Mouse (Mus musculus) hindbrain, embryonic 10.5 days (tissue): ENCODE measurements at regions not wholly inside any gene's neighbourhood (a gene's known extent, or its start where the extent isn't known, plus 50 kb on each side); places are given as distances from the start of the nearest gene placed in this dataset.

ENCODE experiments used
- DNase-seq: peaks from one replicate; pipeline ENCODE4 v3.0.0-alpha.2; 2017; ENCODE audit warnings: low spot score
- H3K27ac ChIP-seq: fragments of 300-500 bp; sonication (generic); 2 replicates; pipeline ENCODE4 v1.5.1; 2016; ENCODE audit warnings: mild to moderate bottlenecking, moderate library complexity
- H3K27me3 ChIP-seq: fragments of 300-500 bp; sonication (generic); 2 replicates; pipeline ENCODE4 v1.6.1; 2016; ENCODE audit warnings: mild to moderate bottlenecking; ENCODE audit not compliant: poor library complexity, insufficient read depth, severe bottlenecking
- H3K36me3 ChIP-seq: fragments of 300-500 bp; sonication (generic); 2 replicates; pipeline ENCODE4 v1.6.1; 2016; ENCODE audit warnings: mild to moderate bottlenecking, moderate library complexity
- H3K4me1 ChIP-seq: fragments of 300-500 bp; sonication (generic); replicated peaks from 2 replicates; pipeline ENCODE4 v1.6.1; 2016; ENCODE audit warnings: mild to moderate bottlenecking
- H3K4me3 ChIP-seq: fragments of 300-500 bp; sonication (generic); 2 replicates; pipeline ENCODE4 v1.5.1; 2016; ENCODE audit warnings: mild to moderate bottlenecking, moderate library complexity
- H3K9me3 ChIP-seq: fragments of 300-500 bp; sonication (generic); 2 replicates; pipeline ENCODE4 v1.6.1; 2016; ENCODE audit warnings: mild to moderate bottlenecking, moderate library complexity
- WGBS: fragments of 180-500 bp; shearing (Covaris S2); methylation state at CpG from one replicate; pipeline ENCODE4 v1.1.7; 2016; 5-methylcytosine and 5-hydroxymethylcytosine counted together

- no peaks in the 10 kb centered on the region for H3K9me3 ChIP-seq
- no peaks in the 10 kb centered on the region for H3K36me3 ChIP-seq
- H3K4me1 ChIP-seq: no peaks in the 10 kb centered on the region
- no peak overlapping the region for H3K4me3 ChIP-seq
- H3K27ac ChIP-seq: no peak overlapping the region
- no peaks in the 10 kb centered on the region for H3K27me3 ChIP-seq
- DNase-seq: no peak
These were observed 920.4 kb upstream of the Tenm4 start for GRCm38 (mm10) chr7:95250651-95251050.

GRCm38 (mm10) chr7:95253862-95254545 is 917.0 kb upstream of the Tenm4 start:
- no peaks in the 10 kb centered on the region for H3K36me3 ChIP-seq
- 89% methylated on average over 5 of the region's 5 CpGs for WGBS
- H3K4me3 ChIP-seq: no peak overlapping the region
- H3K9me3 ChIP-seq: no peaks in the 10 kb centered on the region
- no peaks in the 10 kb centered on the region for H3K4me1 ChIP-seq
- no peak for DNase-seq
- no peak overlapping the region for H3K27ac ChIP-seq
- no peaks in the 10 kb centered on the region for H3K27me3 ChIP-seq

- DNase-seq: no peak
- Histone ChIP-seq H3K27me3 (no peaks in the 10 kb centered on the region), H3K4me1 (no peaks in the 10 kb centered on the region), H3K36me3 (no peaks in the 10 kb centered on the region), H3K9me3 (no peaks in the 10 kb centered on the region), H3K4me3 (no peak overlapping the region), H3K27ac (no peak overlapping the region)
- whole genome bisulfite sequencing: 75% methylated on average over 3 of the region's 3 CpGs
These were observed 916.1 kb upstream of the Tenm4 start for GRCm38 (mm10) chr7:95254913-95255312.

GRCm38 (mm10) chr7:95255699-95256098 is 915.3 kb upstream of the Tenm4 start:
- no peaks in the 10 kb centered on the region for H3K4me1 ChIP-seq
- H3K4me3 ChIP-seq: no peak overlapping the region
- H3K36me3 ChIP-seq: no peaks in the 10 kb centered on the region
- H3K27me3 ChIP-seq: no peaks in the 10 kb centered on the region
- no peak overlapping the region for H3K27ac ChIP-seq
- H3K9me3 ChIP-seq: no peaks in the 10 kb centered on the region
- DNase-seq: no peak

GRCm38 (mm10) chr7:95262942-95263341 is 908.1 kb upstream of the Tenm4 start:
- Histone ChIP-seq H3K27ac (no peak overlapping the region), H3K4me3 (no peak overlapping the region), H3K36me3 (no peaks in the 10 kb centered on the region), H3K27me3 (no peaks in the 10 kb centered on the region), H3K9me3 (no peaks in the 10 kb centered on the region), H3K4me1 (no peaks in the 10 kb centered on the region)
- DNase-seq: no peak
- WGBS: 91% methylated on average over 3 of the region's 3 CpGs

- 93% methylated on average over 1 of the region's 1 CpGs for WGBS
- Histone ChIP-seq H3K36me3 (no peaks in the 10 kb centered on the region), H3K27ac (no peak overlapping the region), H3K9me3 (no peaks in the 10 kb centered on the region), H3K4me3 (no peak overlapping the region), H3K4me1 (no peaks in the 10 kb centered on the region; the same call in 1 of the 2 replicates), H3K27me3 (no peaks in the 10 kb centered on the region)
- DNase-seq: no peak
These were observed 893.8 kb upstream of the Tenm4 start for GRCm38 (mm10) chr7:95277237-95277636.

GRCm38 (mm10) chr7:95313667-95314066 is 857.4 kb upstream of the Tenm4 start:
- no peak for DNase-seq
- 79% methylated on average over 1 of the region's 1 CpGs for WGBS
- no peaks in the 10 kb centered on the region for H3K4me1 ChIP-seq
- no peaks in the 10 kb centered on the region for H3K36me3 ChIP-seq
- no peak overlapping the region for H3K4me3 ChIP-seq
- H3K9me3 ChIP-seq: no peaks in the 10 kb centered on the region
- no peaks in the 10 kb centered on the region for H3K27me3 ChIP-seq
- H3K27ac ChIP-seq: no peak overlapping the region

- Histone ChIP-seq H3K27me3 (no peaks in the 10 kb centered on the region), H3K36me3 (no peaks in the 10 kb centered on the region), H3K27ac (no peak overlapping the region), H3K4me1 (no peaks in the 10 kb centered on the region), H3K9me3 (no peaks in the 10 kb centered on the region), H3K4me3 (no peak overlapping the region)
- DNase-seq: no peak
- 45% methylated on average over 3 of the region's 3 CpGs for WGBS
These were observed 848.0 kb upstream of the Tenm4 start for GRCm38 (mm10) chr7:95323084-95323483.

- no peak overlapping the region for H3K27ac ChIP-seq
- H3K4me3 ChIP-seq: no peak overlapping the region
- H3K9me3 ChIP-seq: no peaks in the 10 kb centered on the region
- no peaks in the 10 kb centered on the region for H3K36me3 ChIP-seq
- no peaks in the 10 kb centered on the region for H3K27me3 ChIP-seq
- no peaks in the 10 kb centered on the region for H3K4me1 ChIP-seq
- no peak for DNase-seq
- 93% methylated on average over 3 of the region's 3 CpGs for WGBS
These were observed 846.1 kb upstream of the Tenm4 start for GRCm38 (mm10) chr7:95324939-95325338.

GRCm38 (mm10) chr7:95332037-95332436 is 839.0 kb upstream of the Tenm4 start:
- Histone ChIP-seq H3K27me3 (no peaks in the 10 kb centered on the region), H3K27ac (no peak overlapping the region), H3K4me1 (no peaks in the 10 kb centered on the region), H3K9me3 (no peaks in the 10 kb centered on the region), H3K36me3 (no peaks in the 10 kb centered on the region), H3K4me3 (no peak overlapping the region)
- DNase-seq: peak; percentile 11
- 37% methylated on average over 4 of the region's 4 CpGs for WGBS

GRCm38 (mm10) chr7:95350185-95350803 is 820.8 kb upstream of the Tenm4 start:
- Histone ChIP-seq H3K9me3 (no peaks in the 10 kb centered on the region), H3K27ac (peak overlapping the region; percentile 8; the same call in 1 of the 2 replicates), H3K4me3 (no peak overlapping the region), H3K4me1 (peaks cover 10% of the 10 kb centered on the region), H3K27me3 (no peaks in the 10 kb centered on the region), H3K36me3 (no peaks in the 10 kb centered on the region)
- DNase-seq: no peak
- WGBS: 59% methylated on average over 7 of the region's 7 CpGs

- Histone ChIP-seq H3K27ac (0 out of 2 replicates have a peak overlapping the region, but pooled peaks have one; percentile 8), H3K4me1 (peaks cover 10% of the 10 kb centered on the region)
These were observed 820.2 kb upstream of the Tenm4 start for GRCm38 (mm10) chr7:95350804-95351199.

GRCm38 (mm10) chr7:95351337-95351736 is 819.7 kb upstream of the Tenm4 start:
- 91% methylated on average over 2 of the region's 2 CpGs for WGBS
- no peak for DNase-seq
- H3K4me3 ChIP-seq: no peak overlapping the region
- H3K4me1 ChIP-seq: peaks cover 10% of the 10 kb centered on the region
- H3K27me3 ChIP-seq: no peaks in the 10 kb centered on the region
- no peaks in the 10 kb centered on the region for H3K36me3 ChIP-seq
- H3K27ac ChIP-seq: 0 out of 2 replicates have a peak overlapping the region, but pooled peaks have one; percentile 23
- no peaks in the 10 kb centered on the region for H3K9me3 ChIP-seq

More at GRCm38 (mm10) chr7:95350804-95351199, 820.2 kb upstream of the Tenm4 start:
- DNase-seq: no peak
- Histone ChIP-seq H3K9me3 (no peaks in the 10 kb centered on the region), H3K4me3 (no peak overlapping the region), H3K36me3 (no peaks in the 10 kb centered on the region), H3K27me3 (no peaks in the 10 kb centered on the region)
